Mouse (Mus musculus): ENCODE measurements around the gene Cacna2d2. TPM values are rescaled to one million over a fixed set of nuclear protein-coding genes. Genes with fewer than 3 reads are reported as not detected.
"Not testable (repeated sequence)": the region's sequence is repeated elsewhere in the genome, so short reads cannot be mapped to it uniquely, and the experiment has no call there.

The Cacna2d2 gene
- total RNA-seq, 2 experiments from 2014 or later, result 16.8 to 21.2 TPM

GRCm38 (mm10) chr9:107571534-107572326 lies 172.3 kb downstream of the Cacna2d2 start:
- no peak for DNase-seq (ENCODE audit: extremely low spot score in 1 of 2, low spot score in 1 of 2)

- no peak for DNase-seq (ENCODE audit: extremely low spot score in 1 of 2, low spot score in 1 of 2)
Measured at GRCm38 (mm10) chr9:107572327-107572662, 172.9 kb downstream of the Cacna2d2 start.

GRCm38 (mm10) chr9:107573774-107574173 lies 174.4 kb downstream of the Cacna2d2 start:
- DNase-seq (ENCODE audit: extremely low spot score in 1 of 2, low spot score in 1 of 2), result not testable (repeated sequence)

GRCm38 (mm10) chr9:107575579-107576356 lies 176.4 kb downstream of the Cacna2d2 start:
- no peak for DNase-seq (ENCODE audit: extremely low spot score in 1 of 2, low spot score in 1 of 2)

- no peak for DNase-seq (ENCODE audit: extremely low spot score in 1 of 2, low spot score in 1 of 2)
Measured at GRCm38 (mm10) chr9:107576357-107577107, 177.1 kb downstream of the Cacna2d2 start, which contains the start of gene Hyal1. Hyal1 (plus strand) TSS chr9:107576927.

GRCm38 (mm10) chr9:107577871-107578270 lies 178.5 kb downstream of the Cacna2d2 start:
- DNase-seq (ENCODE audit: extremely low spot score in 1 of 2, low spot score in 1 of 2), result no peak

GRCm38 (mm10) chr9:107578587-107578986 lies 179.2 kb downstream of the Cacna2d2 start, which contains the start of gene Naa80:
Naa80 (plus strand) TSS chr9:107578887.
- DNase-seq (ENCODE audit: extremely low spot score in 1 of 2, low spot score in 1 of 2), result no peak

Other genes starting within 250 kb of the Cacna2d2 start
- gene Dock3, start 167.7 kb upstream of the Cacna2d2 start, total RNA-seq (2021), result 100 to 1,000 TPM in 1 of 2 experiments, 10 to 100 TPM in 1; 97.3 to 116 TPM
- gene Mapkapk3, start 109.7 kb upstream of the Cacna2d2 start, total RNA-seq (2021), result 1 to 10 TPM; 2.1 to 3.1 TPM
- gene Cish, start 103.6 kb upstream of the Cacna2d2 start, total RNA-seq (2021), result 1 to 10 TPM; 2.6 to 2.8 TPM
- 10 to 100 TPM; 16.5 to 18.2 TPM for gene Hemk1, start 61.3 kb upstream of the Cacna2d2 start, total RNA-seq (2021)
- 1 to 10 TPM; 2.1 to 2.3 TPM for gene 6430571L13Rik, start 59.0 kb upstream of the Cacna2d2 start, total RNA-seq (2021)
- 10 to 100 TPM; 38.1 to 41.0 TPM for gene Tmem115, start 134.3 kb downstream of the Cacna2d2 start, total RNA-seq (2021)
- 10 to 100 TPM; 16.4 to 18.5 TPM for gene Cyb561d2, start 142.6 kb downstream of the Cacna2d2 start, total RNA-seq (2021)
- 10 to 100 TPM; 42.4 to 44.9 TPM for gene Nprl2, start 142.6 kb downstream of the Cacna2d2 start, total RNA-seq (2021)
- 1 to 10 TPM; 4.7 to 5.2 TPM for gene Zmynd10, start 147.7 kb downstream of the Cacna2d2 start, total RNA-seq (2021)
- gene Rassf1, start 151.9 kb downstream of the Cacna2d2 start, total RNA-seq (2021), result 10 to 100 TPM; 16.1 to 16.3 TPM
- 10 to 100 TPM; 71.1 to 76.0 TPM for gene Tusc2, start 163.6 kb downstream of the Cacna2d2 start, total RNA-seq (2021)
- 10 to 100 TPM; 13.2 to 17.8 TPM for gene Hyal2, start 168.3 kb downstream of the Cacna2d2 start, total RNA-seq (2021)
- gene Hyal1, start 177.3 kb downstream of the Cacna2d2 start, total RNA-seq (2021), result 1 to 10 TPM; 6.4 to 8.0 TPM
- 10 to 100 TPM; 11.3 to 13.3 TPM for gene Naa80, start 179.3 kb downstream of the Cacna2d2 start, total RNA-seq (2021)
- 1 to 10 TPM; 1.4 to 1.9 TPM for gene Hyal3, start 181.2 kb downstream of the Cacna2d2 start, total RNA-seq (2021)
- gene Ifrd2, start 188.0 kb downstream of the Cacna2d2 start, total RNA-seq (2021), result 10 to 100 TPM; 11.8 to 16.8 TPM
- 1 to 10 TPM; 2.2 to 2.7 TPM for gene Sema3b, start 209.6 kb downstream of the Cacna2d2 start, total RNA-seq (2021)
- 100 to 1,000 TPM; 208 to 223 TPM for gene Gnai2, start 235.8 kb downstream of the Cacna2d2 start, total RNA-seq (2021)